Mouse (Mus musculus) liver, embryonic 14.5 days (tissue): ENCODE measurements around the gene Rasgrp4. TPM values are rescaled to one million over a fixed set of nuclear protein-coding genes. Genes with fewer than 3 reads are reported as not detected.

Experiments
- ATAC-seq: fragments of 200-750 bp; cut with Nextera tagmentation; 2 replicates; pipeline ENCODE4 v1.8.0; 2017; ENCODE audit warnings: moderate number of reproducible peaks, mild to moderate bottlenecking, moderate library complexity; ENCODE audit not compliant: insufficient read depth
- DNase-seq, 3 experiments: peaks; one replicate each; pipeline ENCODE4 v3.0.0-alpha.2; 2012 to 2013; ENCODE audit warnings: low read depth in 3 of 3, low spot score in 3 of 3
- H3K27ac ChIP-seq: fragments of 300-500 bp; sonication (generic); 2 replicates; pipeline ENCODE4 v1.5.1; 2014; ENCODE audit warnings: moderate library complexity, mild to moderate bottlenecking, control low read depth, inconsistent platforms
- H3K27me3 ChIP-seq: fragments of 300-500 bp; sonication (generic); 2 replicates; pipeline ENCODE4 v1.6.1; 2014; ENCODE audit warnings: mild to moderate bottlenecking, low read length, moderate library complexity; ENCODE audit not compliant: control insufficient read depth, insufficient read depth
- H3K36me3 ChIP-seq: fragments of 300-500 bp; sonication (generic); replicated peaks from 2 replicates; pipeline ENCODE4 v1.6.1; 2014; ENCODE audit warnings: low read depth; ENCODE audit not compliant: control insufficient read depth, insufficient read depth
- H3K4me1 ChIP-seq, 2 experiments: fragments of 200-500 bp in 1 of 2; fragments of 300-500 bp in 1 of 2; sonication (generic) in 1 of 2; replicated peaks; 2 replicates each; pipeline ENCODE4 v1.6.1; 2012 to 2014; ENCODE audit warnings: antibody characterized with exemption in 1 of 2, inconsistent platforms in 1 of 2, low read length in 1 of 2; ENCODE audit not compliant: control insufficient read depth in 2 of 2, insufficient read depth in 2 of 2
- H3K4me2 ChIP-seq: fragments of 300-500 bp; sonication (generic); 2 replicates; pipeline ENCODE4 v1.6.1; 2014; ENCODE audit warnings: low read depth, mild to moderate bottlenecking, control low read depth, moderate library complexity
- H3K4me3 ChIP-seq, 2 experiments: fragments of 200-500 bp in 1 of 2; fragments of 300-500 bp in 1 of 2; sonication (generic) in 1 of 2; 2 replicates each; pipeline ENCODE4 v1.5.1; 2012 to 2014; ENCODE audit warnings: low read depth in 2 of 2, low read length in 2 of 2, mild to moderate bottlenecking in 2 of 2, control low read depth in 1 of 2, inconsistent platforms in 1 of 2, moderate library complexity in 1 of 2; ENCODE audit not compliant: insufficient read depth in 1 of 2
- H3K9ac ChIP-seq: fragments of 300-500 bp; sonication (generic); replicated peaks from 2 replicates; pipeline ENCODE4 v1.6.1; 2014; ENCODE audit warnings: mild to moderate bottlenecking, control low read depth, moderate library complexity
- H3K9me3 ChIP-seq: fragments of 300-500 bp; sonication (generic); 2 replicates; pipeline ENCODE4 v1.6.1; 2016; ENCODE audit warnings: low read length, mixed read lengths; ENCODE audit not compliant: control insufficient read depth
- CTCF ChIP-seq: IDR thresholded peaks from 2 replicates; pipeline ENCODE4 v1.5.1; 2016; ENCODE audit warnings: antibody characterized with exemption, low read depth, control low read depth
- EP300 ChIP-seq: IDR thresholded peaks from 2 replicates; pipeline ENCODE4 v1.6.1; 2016; ENCODE audit warnings: antibody characterized with exemption, low read depth
- WGBS: fragments of 180-500 bp; shearing (Covaris S2); extraction: QIAGEN DNeasy Blood & Tissue Kit; methylation state at CpG from one replicate; pipeline ENCODE4 v1.1.7; 2014; ENCODE audit not compliant: insufficient replicate concordance; 5-methylcytosine and 5-hydroxymethylcytosine counted together
- polyA plus RNA-seq, 2 experiments: library from polyadenylated mRNA; depleted of rRNA in 1 of 2; stranded (reverse) in 1 of 2; unstranded in 1 of 2; fragments of >200 nt; fragmentation: Nextera tagmentation in 1 of 2; extraction: Ambion mirVana in 1 of 2; gene quantifications; 2 replicates each; pipeline versions ENCODE4 v1.2.1 to v1.2.3; 2012 to 2014

The Rasgrp4 gene
- polyA plus RNA-seq, 2 experiments, result 0.39 to 0.96 TPM

- ATAC-seq, result no peak
- Histone ChIP-seq H3K4me3 (no peak overlapping the region), H3K27me3 (no peaks in the 10 kb centered on the region; the same call in 1 of the 2 replicates), H3K27ac (no peak overlapping the region), H3K4me1 (peaks cover 0 to 10% of the 10 kb centered on the region in 2 experiments; a peak in 3 of 4 replicates), H3K4me2 (no peak overlapping the region), H3K9ac (no peak overlapping the region), H3K9me3 (no peaks in the 10 kb centered on the region), H3K36me3 (no peaks in the 10 kb centered on the region)
- WGBS, result 71% methylated on average over 9 of the region's 9 CpGs
- TF ChIP-seq CTCF, result no peak
- no peak for TF ChIP-seq EP300
- DNase-seq, result no peak
These were observed 11.8 kb upstream of the Rasgrp4 start for GRCm38 (mm10) chr7:29122821-29123220.

DNA sequence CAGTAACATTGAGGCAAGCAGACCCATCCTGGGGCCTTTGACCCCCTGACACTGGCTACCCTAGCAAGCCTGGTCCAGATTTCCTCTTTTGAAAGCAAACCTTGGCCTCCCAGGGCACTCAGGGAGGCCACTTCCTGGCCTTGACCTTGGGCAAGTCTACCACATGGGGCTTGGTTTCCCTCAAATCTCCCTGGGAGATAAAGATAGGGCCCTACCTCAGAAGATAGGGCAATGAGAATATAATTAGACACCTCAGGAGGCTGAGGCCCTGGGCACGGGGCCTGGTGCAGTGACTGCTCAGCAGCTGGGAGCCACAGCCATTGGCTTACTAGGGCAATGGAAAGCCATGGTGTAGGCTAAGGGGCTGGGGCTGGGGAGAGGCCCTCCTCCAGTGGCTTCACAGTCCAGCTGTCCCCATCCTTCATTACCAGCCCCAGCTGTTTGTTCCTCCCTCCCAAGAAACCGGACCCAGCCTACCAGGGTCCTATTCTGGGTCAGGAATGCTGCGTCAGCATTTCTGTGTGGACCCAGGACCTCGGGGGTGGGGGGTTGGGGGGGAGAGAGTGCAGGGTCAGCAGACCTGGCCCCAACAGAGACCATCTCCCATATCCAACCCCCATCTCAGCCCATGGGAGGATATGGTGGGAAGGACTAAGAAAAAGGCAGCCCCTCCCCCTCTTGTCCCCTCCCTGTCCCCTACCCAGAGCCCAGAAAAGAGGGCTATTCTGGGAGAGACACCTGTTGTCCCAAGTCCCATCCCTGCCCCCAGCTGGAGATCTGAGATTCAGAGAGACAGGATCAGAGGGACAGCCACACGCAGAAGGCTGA lies 10.9 kb upstream of the Rasgrp4 start:
- Histone ChIP-seq H3K4me2 (no peak overlapping the region), H3K27me3 (no peaks in the 10 kb centered on the region; the same call in 1 of the 2 replicates), H3K27ac (no peak overlapping the region), H3K4me3 (no peak overlapping the region), H3K36me3 (no peaks in the 10 kb centered on the region), H3K9me3 (no peaks in the 10 kb centered on the region), H3K9ac (no peak overlapping the region), H3K4me1 (peaks cover 0 to 10% of the 10 kb centered on the region in 2 experiments; a peak in 3 of 4 replicates)
- ATAC-seq (no peak), DNase-seq (no peak)
- WGBS, result 30% methylated on average over 5 of the region's 5 CpGs
- TF ChIP-seq EP300 (no peak), CTCF (no peak)

DNA sequence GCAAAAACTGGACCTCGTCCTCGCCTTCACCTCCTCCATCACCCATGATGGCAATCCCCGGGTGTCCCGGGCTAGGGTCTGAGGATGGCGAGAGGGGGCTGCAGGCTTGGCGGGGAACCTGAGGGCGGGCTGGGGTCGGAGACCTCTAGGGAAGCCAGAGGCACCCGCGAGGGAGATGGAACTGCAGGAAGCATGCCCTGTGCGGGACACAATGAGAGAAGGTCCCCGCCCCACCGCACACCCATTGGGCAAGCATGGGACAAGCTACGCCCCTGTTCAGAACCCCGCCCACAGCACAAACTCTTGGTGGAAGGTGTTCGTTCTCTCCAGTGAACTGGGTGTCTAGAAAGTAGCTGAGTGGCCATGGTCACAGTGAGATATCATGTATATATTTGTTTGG lies 9.7 kb upstream of the Rasgrp4 start, which contains the start of gene Ryr1:
Ryr1 (minus strand) TSS at position 210 of the 400 bp plus-strand sequence.
- H3K4me3 ChIP-seq, result peak within 1 kb of the TSS in 1 of 2 experiments; percentile 0; a peak in 1 of 4 replicates
- DNase-seq (peak; percentile 42 to 61 (median 45)), ATAC-seq (peak; percentile 68)
- no peaks in the 10 kb centered on the region for H3K36me3 ChIP-seq
- H3K9me3 ChIP-seq, result no peaks in the 10 kb centered on the region
- no peak within 1 kb of the TSS for H3K27ac ChIP-seq
- peaks cover 0 to 10% of the 10 kb centered on the region in 2 experiments; a peak in 3 of 4 replicates for H3K4me1 ChIP-seq
- TF ChIP-seq CTCF (no peak), EP300 (no peak)
- WGBS, result 0% methylated on average over 15 of the region's 16 CpGs
- no peaks in the 10 kb centered on the region; the same call in 1 of the 2 replicates for H3K27me3 ChIP-seq
- peak within 1 kb of the TSS; percentile 63 for H3K4me2 ChIP-seq
- no peak within 1 kb of the TSS for H3K9ac ChIP-seq

- TF ChIP-seq CTCF (peak; percentile 76), EP300 (no peak)
- Histone ChIP-seq H3K36me3 (no peaks in the 10 kb centered on the region), H3K27me3 (no peaks in the 10 kb centered on the region; the same call in 1 of the 2 replicates), H3K27ac (no peak overlapping the region), H3K4me1 (peaks cover 0 to 10% of the 10 kb centered on the region in 2 experiments; a peak in 3 of 4 replicates), H3K9ac (no peak overlapping the region), H3K4me2 (no peak overlapping the region), H3K4me3 (no peak overlapping the region), H3K9me3 (no peaks in the 10 kb centered on the region)
- DNase-seq, result peak; percentile 24 to 48 (median 43)
- 9% methylated on average over 7 of the region's 7 CpGs for WGBS
- peak; percentile 33; the same call in 1 of the 2 replicates for ATAC-seq
These were observed 8.3 kb upstream of the Rasgrp4 start for GRCm38 (mm10) chr7:29126173-29126915.
